Mouse (Mus musculus) adrenal gland, postnatal 36 days (tissue): Measurements from ENCODE around the gene Aff1. TPM values are rescaled to one million over a fixed set of nuclear protein-coding genes. Genes with fewer than 3 reads are reported as not detected.

Experiments
- total RNA-seq, 2 experiments: library from RNA; stranded (reverse); gene quantifications; 2 replicates each; pipeline ENCODE4 v1.2.3; 2021

Aff1 gene
- total RNA-seq, 2 experiments from 2014 or later = 40.8 to 44.1 TPM

Other genes with a start within 250 kb of the Aff1 start
- gene Slc10a6, start 63.0 kb upstream of the Aff1 start, total RNA-seq = 1 to 10 TPM; 1.0 to 3.6 TPM
- not detected for gene 1700016H13Rik, start 36.4 kb upstream of the Aff1 start, total RNA-seq
- gene Klhl8, start 218.9 kb downstream of the Aff1 start, total RNA-seq = 10 to 100 TPM; 19.7 to 20.5 TPM